Mouse (Mus musculus): ENCODE results near the gene Trim28. TPM values are rescaled to one million over a fixed set of nuclear protein-coding genes. Genes with fewer than 3 reads are reported as not detected.

The Trim28 gene
- polyA plus RNA-seq, 1 experiment from 2014 or later, result 511 TPM

- peaks cover 12% of the 10 kb centered on the region for H3K27me3 ChIP-seq (ENCODE audit: insufficient read depth, low read length)
- DNase-seq, result peak; percentile 61
- H3K4me3 ChIP-seq (ENCODE audit: low read depth, low read length), result peak overlapping the region; percentile 75
- TF ChIP-seq CTCF (IDR thresholded peaks at IDR 0.05; ENCODE audit: low read depth), result no peak
- H3K27ac ChIP-seq (ENCODE audit: low read depth), result peak overlapping the region; percentile 99
- H3K4me2 ChIP-seq, result peak overlapping the region; percentile 70
- H3K9ac ChIP-seq, result peak overlapping the region; percentile 93
- whole genome bisulfite sequencing, result 14% methylated on average over 15 of the region's 15 CpGs
- H3K9me3 ChIP-seq (ENCODE audit: low read depth, low read length), result no peaks in the 10 kb centered on the region; the same call in 1 of the 2 replicates
- no peaks in the 10 kb centered on the region for H3K4me1 ChIP-seq (ENCODE audit: insufficient read depth)
- ATAC-seq (ENCODE audit: insufficient read depth), result no peak
- peaks cover 20% of the 10 kb centered on the region for H3K36me3 ChIP-seq (ENCODE audit: insufficient read depth)
Observed at GRCm38 (mm10) chr7:13038621-13039169, 39.8 kb downstream of the Trim28 start.

- peak overlapping the region; percentile 70 for H3K4me2 ChIP-seq
- no peak for ATAC-seq (ENCODE audit: insufficient read depth)
- peaks cover 17% of the 10 kb centered on the region for H3K27me3 ChIP-seq (ENCODE audit: insufficient read depth, low read length)
- H3K9ac ChIP-seq, result peak overlapping the region; percentile 93
- 75% methylated on average over 1 of the region's 1 CpGs for WGBS
- H3K9me3 ChIP-seq (ENCODE audit: low read depth, low read length), result no peaks in the 10 kb centered on the region; the same call in 1 of the 2 replicates
- H3K36me3 ChIP-seq (ENCODE audit: insufficient read depth), result peaks cover 18% of the 10 kb centered on the region
- H3K27ac ChIP-seq (ENCODE audit: low read depth), result peak overlapping the region; percentile 99
- H3K4me1 ChIP-seq (ENCODE audit: insufficient read depth), result no peaks in the 10 kb centered on the region
- TF ChIP-seq CTCF (IDR thresholded peaks at IDR 0.05; ENCODE audit: low read depth), result no peak
- H3K4me3 ChIP-seq (ENCODE audit: low read depth, low read length), result peak overlapping the region; percentile 75
- no peak for DNase-seq
Observed at GRCm38 (mm10) chr7:13039181-13039580, 40.3 kb downstream of the Trim28 start.

- DNase-seq (no peak), ATAC-seq (ENCODE audit: insufficient read depth) (no peak)
- peaks cover 3% of the 10 kb centered on the region for H3K36me3 ChIP-seq (ENCODE audit: insufficient read depth)
- no peaks in the 10 kb centered on the region; the same call in 1 of the 2 replicates for H3K9me3 ChIP-seq (ENCODE audit: low read depth, low read length)
- no peak overlapping the region for H3K9ac ChIP-seq
- no peak overlapping the region for H3K4me2 ChIP-seq
- no peak overlapping the region for H3K27ac ChIP-seq (ENCODE audit: low read depth)
- H3K4me3 ChIP-seq (ENCODE audit: low read depth, low read length), result no peak overlapping the region
- no peak for TF ChIP-seq CTCF (IDR thresholded peaks at IDR 0.05; ENCODE audit: low read depth)
- 64% methylated on average over 1 of the region's 1 CpGs for WGBS
- H3K27me3 ChIP-seq (ENCODE audit: insufficient read depth, low read length), result peaks cover 30% of the 10 kb centered on the region
- no peaks in the 10 kb centered on the region for H3K4me1 ChIP-seq (ENCODE audit: insufficient read depth)
Observed at GRCm38 (mm10) chr7:13041256-13041655, 42.3 kb downstream of the Trim28 start.

DNA sequence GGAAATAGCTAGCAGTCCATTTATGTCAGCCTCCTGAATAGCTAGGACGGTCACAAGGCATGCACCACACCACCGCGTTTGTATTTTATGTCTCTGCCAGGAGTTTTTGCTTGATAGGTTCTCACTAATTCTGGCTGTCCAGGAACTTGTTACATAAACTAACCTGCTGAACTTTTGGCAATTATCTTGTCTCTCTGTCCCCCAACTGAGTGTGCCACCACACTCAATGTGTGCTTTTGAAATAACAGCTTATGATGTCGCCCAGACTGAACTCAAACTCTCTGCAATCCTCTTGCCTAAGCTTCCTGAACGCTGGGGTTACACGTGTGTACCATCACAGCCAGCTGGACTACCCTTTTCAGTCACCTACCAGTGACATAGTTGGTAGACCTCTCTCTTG lies 43.6 kb downstream of the Trim28 start:
- no peak for ATAC-seq (ENCODE audit: insufficient read depth)
- no peak overlapping the region for H3K9ac ChIP-seq
- H3K4me3 ChIP-seq (ENCODE audit: low read depth, low read length), result no peak overlapping the region
- DNase-seq, result no peak
- H3K36me3 ChIP-seq (ENCODE audit: insufficient read depth), result no peaks in the 10 kb centered on the region
- no peak overlapping the region for H3K27ac ChIP-seq (ENCODE audit: low read depth)
- 68% methylated on average over 6 of the region's 6 CpGs for WGBS
- H3K4me2 ChIP-seq, result no peak overlapping the region
- H3K4me1 ChIP-seq (ENCODE audit: insufficient read depth), result no peaks in the 10 kb centered on the region
- no peaks in the 10 kb centered on the region; the same call in 1 of the 2 replicates for H3K9me3 ChIP-seq (ENCODE audit: low read depth, low read length)
- peaks cover 30% of the 10 kb centered on the region for H3K27me3 ChIP-seq (ENCODE audit: insufficient read depth, low read length)
- TF ChIP-seq CTCF (IDR thresholded peaks at IDR 0.05; ENCODE audit: low read depth), result no peak

DNA sequence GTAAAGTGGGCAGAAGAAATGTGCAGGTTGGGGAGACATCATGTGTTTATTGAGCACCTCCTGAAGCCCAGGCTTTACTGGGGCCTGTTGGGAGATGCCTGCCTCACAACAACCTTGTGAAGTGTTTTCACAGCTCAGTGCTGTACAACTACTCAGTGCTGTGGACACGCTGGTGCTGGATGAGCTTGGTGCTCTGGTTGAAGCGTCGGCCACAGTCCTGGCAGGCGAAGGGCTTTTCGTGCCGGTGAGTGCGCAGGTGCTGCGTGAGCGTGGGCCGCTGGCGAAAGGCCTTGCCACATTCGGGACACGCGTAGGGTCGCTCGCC lies 44.2 kb downstream of the Trim28 start:
- Histone ChIP-seq H3K27ac (ENCODE audit: low read depth) (no peak overlapping the region), H3K27me3 (ENCODE audit: insufficient read depth, low read length) (peaks cover 30% of the 10 kb centered on the region), H3K4me1 (ENCODE audit: insufficient read depth) (no peaks in the 10 kb centered on the region), H3K4me2 (peak overlapping the region; percentile 91), H3K36me3 (ENCODE audit: insufficient read depth) (no peaks in the 10 kb centered on the region), H3K4me3 (ENCODE audit: low read depth, low read length) (peak overlapping the region; percentile 49), H3K9me3 (ENCODE audit: low read depth, low read length) (no peaks in the 10 kb centered on the region; the same call in 1 of the 2 replicates), H3K9ac (no peak overlapping the region)
- no peak for TF ChIP-seq CTCF (IDR thresholded peaks at IDR 0.05; ENCODE audit: low read depth)
- ATAC-seq (ENCODE audit: insufficient read depth) (no peak), DNase-seq (no peak)
- WGBS, result 37% methylated on average over 16 of the region's 16 CpGs

DNA sequence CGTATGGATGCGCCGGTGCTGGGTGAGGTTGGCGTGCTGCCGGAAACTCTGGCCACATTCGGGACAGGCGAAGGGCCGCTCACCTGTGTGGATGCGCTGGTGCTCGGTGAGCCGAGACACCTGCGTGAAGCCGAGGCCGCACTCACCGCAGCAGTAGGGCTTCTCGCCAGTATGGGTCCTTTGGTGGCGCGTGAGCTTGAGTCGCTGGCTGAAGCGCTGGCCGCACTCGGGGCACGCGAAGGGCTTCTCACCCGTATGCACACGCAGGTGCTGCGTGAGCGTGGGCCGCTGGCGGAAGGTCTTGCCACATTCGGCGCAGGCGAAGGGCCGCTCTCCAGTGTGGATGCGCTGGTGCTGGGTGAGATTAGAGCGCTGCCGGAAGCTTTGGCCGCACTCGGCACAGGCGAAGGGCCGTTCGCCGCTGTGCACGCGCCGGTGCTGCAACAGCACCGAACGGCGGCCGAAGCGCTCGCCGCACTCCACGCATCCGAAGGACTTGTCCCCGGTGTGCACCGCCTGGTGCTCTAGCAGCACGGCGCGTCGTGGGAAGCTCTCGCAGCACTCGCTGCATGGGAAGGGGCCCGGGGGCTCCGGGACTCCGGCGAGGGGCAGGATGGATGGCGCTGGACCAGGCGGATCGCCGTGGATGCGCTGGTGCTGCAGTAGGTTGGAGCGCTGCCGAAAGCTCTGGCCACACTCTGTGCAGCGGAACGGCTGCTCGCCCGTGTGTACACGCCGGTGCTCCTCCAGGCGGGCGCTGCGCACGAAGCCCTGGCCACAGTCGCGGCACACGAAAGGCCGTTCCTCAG lies 44.7 kb downstream of the Trim28 start:
- H3K4me2 ChIP-seq, result peak overlapping the region; percentile 91
- no peak for TF ChIP-seq CTCF (IDR thresholded peaks at IDR 0.05; ENCODE audit: low read depth)
- DNase-seq (peak; percentile 65), ATAC-seq (ENCODE audit: insufficient read depth) (peak; percentile 39)
- H3K27me3 ChIP-seq (ENCODE audit: insufficient read depth, low read length), result peaks cover 30% of the 10 kb centered on the region
- H3K27ac ChIP-seq (ENCODE audit: low read depth), result no peak overlapping the region
- H3K9ac ChIP-seq, result peak overlapping the region; percentile 53
- WGBS, result 5% methylated on average over 88 of the region's 88 CpGs
- H3K4me3 ChIP-seq (ENCODE audit: low read depth, low read length), result peak overlapping the region; percentile 49
- no peaks in the 10 kb centered on the region for H3K4me1 ChIP-seq (ENCODE audit: insufficient read depth)
- H3K36me3 ChIP-seq (ENCODE audit: insufficient read depth), result no peaks in the 10 kb centered on the region
- H3K9me3 ChIP-seq (ENCODE audit: low read depth, low read length), result no peaks in the 10 kb centered on the region; the same call in 1 of the 2 replicates

DNA sequence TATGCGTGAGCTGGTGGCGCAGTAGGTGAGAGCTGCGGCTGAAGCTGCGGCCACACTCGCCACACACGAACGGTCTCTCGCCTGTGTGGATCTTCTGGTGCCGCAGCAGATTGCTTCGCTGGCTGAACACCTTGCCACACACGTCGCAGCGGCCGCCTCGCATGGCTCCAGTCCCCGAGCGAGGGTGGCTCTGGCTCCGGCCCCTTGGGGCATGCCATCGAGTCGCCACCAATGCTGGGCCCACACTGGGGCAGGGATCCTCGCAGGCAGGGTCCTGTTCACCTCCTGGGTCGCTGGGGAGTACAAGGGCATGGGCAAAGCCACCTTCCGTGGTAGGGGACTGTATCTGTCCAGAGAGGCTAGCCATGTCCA lies 45.3 kb downstream of the Trim28 start:
- ATAC-seq (ENCODE audit: insufficient read depth), result peak; percentile 12; the same call in 1 of the 2 replicates
- peak overlapping the region; percentile 91 for H3K4me2 ChIP-seq
- WGBS, result 4% methylated on average over 23 of the region's 23 CpGs

More for the DNA sequence above, 45.3 kb downstream of the Trim28 start:
- TF ChIP-seq CTCF (IDR thresholded peaks at IDR 0.05; ENCODE audit: low read depth), result no peak
- DNase-seq, result no peak
- no peaks in the 10 kb centered on the region for H3K4me1 ChIP-seq (ENCODE audit: insufficient read depth)
- no peaks in the 10 kb centered on the region; the same call in 1 of the 2 replicates for H3K9me3 ChIP-seq (ENCODE audit: low read depth, low read length)
- no peak overlapping the region for H3K27ac ChIP-seq (ENCODE audit: low read depth)
- no peaks in the 10 kb centered on the region for H3K36me3 ChIP-seq (ENCODE audit: insufficient read depth)
- H3K27me3 ChIP-seq (ENCODE audit: insufficient read depth, low read length), result peaks cover 30% of the 10 kb centered on the region
- peak overlapping the region; percentile 49 for H3K4me3 ChIP-seq (ENCODE audit: low read depth, low read length)
- peak overlapping the region; percentile 53 for H3K9ac ChIP-seq
